Mouse (Mus musculus): Measurements from ENCODE around the gene Dnajc3.
"Not testable (repeated sequence)": the region's sequence is repeated elsewhere in the genome, so short reads cannot be mapped to it uniquely, and the experiment has no call there.

DNA sequence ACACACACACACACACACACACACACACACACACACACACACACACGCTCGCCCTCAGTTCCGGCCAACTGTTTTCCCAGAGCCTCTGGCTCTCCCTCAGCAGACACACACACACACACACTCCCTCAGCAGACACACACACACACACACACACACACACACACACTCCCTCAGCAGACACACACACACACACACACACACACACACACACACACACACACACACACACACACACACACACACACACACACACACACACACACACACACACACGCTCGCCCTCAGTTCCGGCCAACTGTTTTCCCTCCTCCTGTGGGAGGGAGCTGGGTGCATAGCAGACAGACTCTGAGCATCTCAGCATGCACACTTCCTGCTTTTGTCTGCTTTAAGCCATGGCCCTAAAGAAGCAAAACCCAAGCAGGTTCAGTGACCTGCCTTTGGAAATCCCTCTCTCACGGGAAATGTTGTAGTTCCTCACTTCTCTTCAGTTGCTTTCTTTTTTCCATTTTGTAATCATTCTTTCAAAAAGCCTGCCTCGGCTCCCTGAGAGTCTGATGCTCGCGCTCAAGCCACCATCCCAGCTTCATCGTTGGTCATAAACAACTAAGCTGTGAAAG lies 44.8 kb downstream of the Dnajc3 start:
- not testable (repeated sequence) for TF ChIP-seq ZMIZ1 (IDR thresholded peaks at IDR 0.05; ENCODE audit: low read depth, low read length); JUND (conservative IDR thresholded peaks at IDR 0.05; ENCODE audit: low read depth, low read length); MEF2A (IDR thresholded peaks at IDR 0.05; ENCODE audit: borderline replicate concordance, low read depth, low read length)
